Mouse (Mus musculus): ENCODE measurements around the gene Kdm5d. TPM values are rescaled to one million over a fixed set of nuclear protein-coding genes. Genes with fewer than 3 reads are reported as not detected.

Gene Kdm5d
- polyA plus RNA-seq (2017; shearing (Covaris generic)) = 44.5 TPM

GRCm38 (mm10) chrY:897393-898227 is at the start of gene Kdm5d:
TSS of gene Kdm5d (plus strand) at chrY:897788.

Other genes starting within 250 kb of the Kdm5d start
- gene Zfy1, start 100.4 kb upstream of the Kdm5d start, polyA plus RNA-seq (2017; shearing (Covaris generic)) = 0.06 TPM
- gene Uba1y, start 79.1 kb upstream of the Kdm5d start, polyA plus RNA-seq (2017; shearing (Covaris generic)) = not detected
- 159 TPM for gene Eif2s3y, start 112.8 kb downstream of the Kdm5d start, polyA plus RNA-seq (2017; shearing (Covaris generic))

Measured in CD4-positive, CD25-positive, alpha-beta regulatory T cell (primary cell).